Mouse (Mus musculus): ENCODE measurements at regions not wholly inside any gene's neighbourhood (a gene's known extent, or its start where the extent isn't known, plus 50 kb on each side); places are given as distances from the start of the nearest gene placed in this dataset.

GRCm38 (mm10) chr6:84463592-84464367 is 129.9 kb downstream of the Cyp26b1 start:
- no peaks in the 10 kb centered on the region for H3K36me3 ChIP-seq (ENCODE audit: control insufficient read depth in 1 of 2, insufficient read depth in 2 of 2, low read length in 2 of 2)
- TF ChIP-seq RAD21 (IDR thresholded peaks at IDR 0.05; ENCODE audit: low read depth, low read length) (no peak), MYB (IDR thresholded peaks at IDR 0.05; ENCODE audit: low read depth, low read length) (no peak), GATA1 (IDR thresholded peaks at IDR 0.05; ENCODE audit: low read depth, low read length) (no peak), CTCF (IDR thresholded peaks at IDR 0.05 in 2 of 3, conservative IDR thresholded peaks at IDR 0.05 in 1 of 3; ENCODE audit: control insufficient read depth in 1 of 3, insufficient read depth in 1 of 3, low read depth in 2 of 3, low read length in 3 of 3, poor library complexity in 1 of 3, severe bottlenecking in 1 of 3) (no peak), GABPA (IDR thresholded peaks at IDR 0.05; ENCODE audit: low read depth, low read length) (no peak), NRF1 (IDR thresholded peaks at IDR 0.05; ENCODE audit: insufficient read depth, low read depth, low read length, poor library complexity, severe bottlenecking) (no peak), EP300 (IDR thresholded peaks at IDR 0.05; ENCODE audit: low read depth in 1 of 2, low read length in 2 of 2) (no peak), KAT2A (conservative IDR thresholded peaks at IDR 0.05; ENCODE audit: low read depth, low read length) (no peak), TBP (IDR thresholded peaks at IDR 0.05; ENCODE audit: low read depth, low read length) (no peak), UBTF (IDR thresholded peaks at IDR 0.05; ENCODE audit: borderline replicate concordance, insufficient read depth, low read depth, low read length) (no peak), ETS1 (IDR thresholded peaks at IDR 0.05; ENCODE audit: low read depth, low read length) (no peak), E2F4 (IDR thresholded peaks at IDR 0.05; ENCODE audit: borderline replicate concordance, low read depth, low read length) (no peak), NELFE (IDR thresholded peaks at IDR 0.05; ENCODE audit: low read depth, low read length) (no peak), BHLHE40 (IDR thresholded peaks at IDR 0.05; ENCODE audit: borderline replicate concordance, low read depth, low read length) (no peak), MEF2A (IDR thresholded peaks at IDR 0.05; ENCODE audit: extremely low read depth, insufficient replicate concordance, low read depth, low read length, poor library complexity, severe bottlenecking) (no peak), ZNF384 (IDR thresholded peaks at IDR 0.05; ENCODE audit: low read depth, low read length) (no peak), SIN3A (IDR thresholded peaks at IDR 0.05; ENCODE audit: low read length) (no peak), HCFC1 (IDR thresholded peaks at IDR 0.05; ENCODE audit: low read depth, low read length) (no peak)
- H3K4me3 ChIP-seq (ENCODE audit: control insufficient read depth in 1 of 2, insufficient read depth in 1 of 2, low read depth in 2 of 2, low read length in 2 of 2): no peak overlapping the region
- DNase-seq (ENCODE audit: low read depth, low spot score): no peak
- H3K9ac ChIP-seq (ENCODE audit: control insufficient read depth, low read depth, low read length, poor library complexity, severe bottlenecking): no peak overlapping the region
- H3K9me3 ChIP-seq (replicated peaks; ENCODE audit: insufficient read depth, low read length): no peaks in the 10 kb centered on the region
- no peaks in the 10 kb centered on the region for H3K4me1 ChIP-seq (ENCODE audit: control insufficient read depth in 1 of 2, insufficient read depth in 2 of 2, low read length in 2 of 2)
- no peak overlapping the region for H3K27ac ChIP-seq (ENCODE audit: control insufficient read depth, low read depth, low read length)
- H3K79me2 ChIP-seq (ENCODE audit: control insufficient read depth, insufficient read depth, low read length, poor library complexity): no peaks in the 10 kb centered on the region
- peaks cover 0 to 2% of the 10 kb centered on the region in 2 experiments; a peak in 1 of 4 replicates for H3K27me3 ChIP-seq (ENCODE audit: control insufficient read depth in 1 of 2, insufficient read depth in 2 of 2, low read length in 2 of 2)

DNA sequence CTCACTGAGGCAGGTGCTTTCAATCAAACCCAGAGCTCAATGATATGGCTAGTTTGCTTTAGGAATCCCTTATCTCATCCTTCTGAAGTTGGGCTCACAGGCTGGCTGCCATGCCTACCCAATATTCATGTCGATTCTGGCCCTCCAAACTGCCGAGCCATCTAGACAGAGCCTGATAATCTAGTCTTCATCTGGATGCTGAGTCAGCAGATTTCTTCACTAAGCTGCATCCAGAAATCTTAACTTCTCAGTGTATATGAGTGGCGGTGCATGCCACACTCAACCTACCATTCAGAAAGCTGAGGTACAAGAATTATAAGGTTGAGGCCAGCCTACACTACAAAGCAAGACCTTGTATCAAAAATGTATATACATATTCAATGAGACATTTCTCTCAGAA is 136.9 kb downstream of the Cyp26b1 start:
- Histone ChIP-seq H3K4me3 (ENCODE audit: control insufficient read depth in 1 of 2, insufficient read depth in 1 of 2, low read depth in 2 of 2, low read length in 2 of 2) (no peak overlapping the region), H3K27me3 (ENCODE audit: control insufficient read depth in 1 of 2, insufficient read depth in 2 of 2, low read length in 2 of 2) (peaks cover 0 to 2% of the 10 kb centered on the region in 2 experiments; a peak in 1 of 4 replicates), H3K36me3 (ENCODE audit: control insufficient read depth in 1 of 2, insufficient read depth in 2 of 2, low read length in 2 of 2) (no peaks in the 10 kb centered on the region), H3K4me1 (ENCODE audit: control insufficient read depth in 1 of 2, insufficient read depth in 2 of 2, low read length in 2 of 2) (no peaks in the 10 kb centered on the region), H3K27ac (ENCODE audit: control insufficient read depth, low read depth, low read length) (no peak overlapping the region), H3K79me2 (ENCODE audit: control insufficient read depth, insufficient read depth, low read length, poor library complexity) (no peaks in the 10 kb centered on the region), H3K9ac (ENCODE audit: control insufficient read depth, low read depth, low read length, poor library complexity, severe bottlenecking) (no peak overlapping the region), H3K9me3 (replicated peaks; ENCODE audit: insufficient read depth, low read length) (no peaks in the 10 kb centered on the region)
- TF ChIP-seq MAFK (IDR thresholded peaks at IDR 0.05; ENCODE audit: borderline replicate concordance, low read depth, low read length) (peak; percentile 92), CHD2 (IDR thresholded peaks at IDR 0.05; ENCODE audit: low read length) (no peak), MXI1 (IDR thresholded peaks at IDR 0.05; ENCODE audit: low read depth, low read length) (no peak), MYC (IDR thresholded peaks at IDR 0.05; ENCODE audit: low read depth, low read length) (no peak), KAT2A (conservative IDR thresholded peaks at IDR 0.05; ENCODE audit: low read depth, low read length) (no peak)
- no peak for DNase-seq (ENCODE audit: low read depth, low spot score)
